Mouse (Mus musculus): ENCODE results near the gene Helz2.
"Not testable (repeated sequence)": the region's sequence is repeated elsewhere in the genome, so short reads cannot be mapped to it uniquely, and the experiment has no call there.

Gene Helz2

DNA sequence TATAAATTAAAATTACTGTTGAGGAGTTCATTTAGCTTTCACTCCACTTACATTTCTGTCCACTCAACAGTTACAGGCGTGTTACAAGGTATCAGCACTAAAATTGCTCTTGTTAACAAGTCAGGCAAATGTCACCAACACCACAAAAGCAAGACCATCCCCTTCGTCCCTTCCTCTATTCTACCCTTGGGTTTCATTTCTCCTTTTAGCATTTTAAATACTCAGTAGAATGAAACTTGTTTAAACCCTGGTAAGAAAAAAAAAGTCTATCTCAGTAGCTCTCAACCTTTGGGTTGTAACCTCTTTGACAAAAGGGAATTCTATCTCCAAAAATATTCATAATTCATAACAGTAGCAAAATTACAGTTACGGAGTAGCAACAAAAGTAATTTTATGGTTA is 48.8 kb downstream of the Helz2 start:
- DNase-seq (ENCODE audit: low spot score in 2 of 2): no peak

DNA sequence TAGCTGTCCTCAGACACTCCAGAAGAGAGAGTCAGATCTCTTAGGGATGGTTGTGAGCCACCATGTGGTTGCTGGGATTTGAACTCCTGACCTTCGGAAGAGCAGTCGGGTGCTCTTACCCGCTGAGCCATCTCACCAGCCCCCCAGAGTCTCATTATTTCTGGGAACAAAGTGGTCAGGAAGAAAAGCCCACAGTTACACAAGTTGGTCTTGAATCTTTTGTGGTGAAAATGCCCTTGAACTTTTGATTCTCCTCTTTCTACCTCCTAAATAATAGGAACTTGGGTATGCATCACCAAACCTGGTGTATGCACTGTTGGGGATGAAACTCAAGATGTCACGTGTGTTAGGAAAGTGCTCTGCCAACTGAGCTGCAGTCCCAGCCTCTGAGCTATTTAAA is 49.9 kb downstream of the Helz2 start:
- DNase-seq (ENCODE audit: low spot score in 2 of 2): no peak

GRCm38 (mm10) chr2:181191385-181191784 is 50.4 kb downstream of the Helz2 start:
- DNase-seq (ENCODE audit: low spot score in 2 of 2): not testable (repeated sequence)

GRCm38 (mm10) chr2:181189321-181189720 is 52.5 kb downstream of the Helz2 start:
- no peak for DNase-seq (ENCODE audit: low spot score in 2 of 2)

DNA sequence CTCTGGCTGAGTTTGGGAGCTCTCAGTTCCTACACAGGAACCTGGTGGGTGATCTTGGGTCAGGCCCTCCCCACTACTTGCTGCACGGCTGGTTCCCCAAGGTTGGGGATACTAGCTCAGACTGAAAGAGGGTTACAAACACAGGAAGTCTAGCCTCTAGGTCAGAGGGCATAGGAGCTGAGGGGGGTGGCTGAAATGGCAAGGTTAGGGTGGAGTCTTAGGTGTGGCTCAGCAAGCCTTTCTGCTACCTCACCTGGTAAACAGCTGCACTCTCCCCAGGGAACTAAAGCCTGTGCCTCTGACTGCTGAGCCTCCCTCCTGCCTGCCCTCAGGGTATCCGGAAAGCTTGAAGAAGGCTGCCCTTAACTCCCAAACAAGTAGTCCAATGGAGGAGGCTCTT is 53.1 kb downstream of the Helz2 start:
- DNase-seq (ENCODE audit: low spot score in 2 of 2): no peak

GRCm38 (mm10) chr2:181187121-181188000 is 54.5 kb downstream of the Helz2 start, which contains the start of gene Ppdpf:
Ppdpf (plus strand) TSS chr2:181187247.
- peak; percentile 90 to 91 for DNase-seq (ENCODE audit: low spot score in 2 of 2)

GRCm38 (mm10) chr2:181186635-181187034 is 55.2 kb downstream of the Helz2 start:
- DNase-seq (ENCODE audit: low spot score in 2 of 2): peak; percentile 78 to 84

- no peak for DNase-seq (ENCODE audit: low spot score in 2 of 2)
Observed at GRCm38 (mm10) chr2:181180898-181181297, 60.9 kb downstream of the Helz2 start.

DNA sequence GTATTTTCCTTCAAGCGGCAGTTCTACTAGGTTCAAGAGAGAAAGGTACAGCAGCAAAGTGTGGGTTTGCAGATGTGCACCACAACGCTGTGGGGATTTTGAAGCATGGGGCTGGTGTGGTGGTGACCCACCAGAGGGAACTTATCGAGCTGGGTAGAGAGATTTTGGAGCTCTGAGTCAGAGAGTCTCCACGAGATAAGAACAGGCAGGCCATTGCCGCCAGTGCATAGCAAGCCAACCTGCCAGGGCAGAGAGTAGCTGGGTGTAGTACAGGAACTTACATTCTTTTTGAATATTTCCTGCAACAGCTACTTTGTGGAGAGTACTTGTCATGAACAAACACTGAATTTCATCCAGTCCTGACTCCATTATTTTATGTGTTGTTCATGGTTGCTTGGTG is 63.4 kb downstream of the Helz2 start:
- DNase-seq (ENCODE audit: low spot score in 2 of 2): no peak

GRCm38 (mm10) chr2:181178015-181178414 is 63.8 kb downstream of the Helz2 start:
- no peak for DNase-seq (ENCODE audit: low spot score in 2 of 2)

Measured in frontal cortex, postnatal 14 days (tissue).